Mouse (Mus musculus) hematopoietic stem cell, adult 5-6 weeks (primary cell): ENCODE data around the gene Raf1. TPM values are rescaled to one million over a fixed set of nuclear protein-coding genes. Genes with fewer than 3 reads are reported as not detected.

Experiments used
- ATAC-seq, 2 experiments: fragments of 125-278 bp in 1 of 2; replicated peaks in 1 of 2; 2 replicates each; pipeline ENCODE4 v1.8.0; 2016 to 2017; ENCODE audit warnings: inconsistent platforms in 2 of 2, mild to moderate bottlenecking in 2 of 2, moderate number of reproducible peaks in 2 of 2, low read depth in 1 of 2, moderate TSS enrichment in 1 of 2; ENCODE audit not compliant: low FRiP score in 2 of 2, poor library complexity in 2 of 2, severe bottlenecking in 2 of 2, insufficient read depth in 1 of 2, low TSS enrichment in 1 of 2
- total RNA-seq: library from RNA; stranded (forward); fragments of 172-1452, 232-1000 nt; gene quantifications from 2 replicates; pipeline ENCODE4 v1.2.3, GENCODE M21; 2017

Raf1 gene
- total RNA-seq, 1 experiment from 2014 or later: 90.6 TPM

- ATAC-seq: no peak
Measured at GRCm38 (mm10) chr6:115593252-115593651, 83.2 kb downstream of the Raf1 start.

- no peak for ATAC-seq
Measured at GRCm38 (mm10) chr6:115592458-115592857, 84.0 kb downstream of the Raf1 start, which contains the start of gene Mkrn2os. Mkrn2os (minus strand) TSS chr6:115592576.

DNA sequence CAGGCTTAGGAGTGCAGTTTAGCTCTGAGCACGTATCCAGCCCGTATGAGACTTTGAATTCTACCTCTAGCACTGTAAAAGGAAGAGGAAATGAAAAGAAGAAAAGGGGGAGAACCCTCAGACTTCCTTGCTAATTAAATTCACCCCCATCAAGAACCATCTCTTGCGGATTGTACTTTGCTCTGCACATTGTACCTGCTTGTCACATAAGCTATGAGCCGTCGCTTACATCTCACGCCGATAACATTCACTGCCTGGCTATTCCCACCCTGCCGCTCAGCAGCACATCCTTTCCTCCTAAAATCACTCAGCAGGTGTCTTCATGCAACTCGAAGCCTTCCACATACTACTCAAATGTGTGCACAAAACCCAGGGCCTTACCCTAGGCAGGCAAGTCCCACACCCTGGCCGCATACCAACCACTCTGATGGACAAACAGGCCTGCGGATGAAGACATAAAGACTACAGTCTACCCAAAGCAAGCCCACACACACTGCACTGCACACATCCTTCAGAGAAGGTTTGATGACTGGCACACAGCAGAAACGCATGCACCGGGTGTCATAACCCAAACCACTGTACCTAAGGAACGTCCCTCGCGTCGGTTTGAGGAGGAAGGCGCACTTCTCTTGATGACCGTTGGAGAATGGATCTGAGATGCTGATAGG is 84.6 kb downstream of the Raf1 start:
- no peak for ATAC-seq

- ATAC-seq: no peak
Measured at GRCm38 (mm10) chr6:115586321-115586720, 90.1 kb downstream of the Raf1 start.

- ATAC-seq: no peak
Measured at GRCm38 (mm10) chr6:115584176-115584575, 92.3 kb downstream of the Raf1 start.

- no peak for ATAC-seq
Measured at GRCm38 (mm10) chr6:115583430-115584125, 92.9 kb downstream of the Raf1 start.

- no peak for ATAC-seq
Measured at GRCm38 (mm10) chr6:115582328-115583115, 93.9 kb downstream of the Raf1 start.

DNA sequence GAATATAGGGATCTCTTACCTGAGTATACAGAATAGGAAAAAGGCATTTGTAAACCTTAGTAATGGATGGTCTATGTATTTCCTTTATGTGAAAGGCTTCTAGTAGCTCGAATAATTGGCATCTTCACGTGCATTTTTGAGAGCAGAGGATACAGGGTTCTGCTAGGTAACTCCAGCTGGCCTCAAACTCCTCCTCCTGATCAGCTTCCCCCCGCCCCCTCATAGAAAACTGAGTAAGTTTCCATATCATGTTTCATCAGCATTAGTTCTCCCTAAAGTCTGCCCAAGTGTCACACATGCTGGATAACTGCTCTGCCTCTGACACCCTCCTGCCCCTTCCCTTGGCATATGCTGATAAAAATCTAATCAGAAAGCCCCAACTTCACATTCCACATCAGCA is 95.6 kb downstream of the Raf1 start:
- ATAC-seq: no peak

DNA sequence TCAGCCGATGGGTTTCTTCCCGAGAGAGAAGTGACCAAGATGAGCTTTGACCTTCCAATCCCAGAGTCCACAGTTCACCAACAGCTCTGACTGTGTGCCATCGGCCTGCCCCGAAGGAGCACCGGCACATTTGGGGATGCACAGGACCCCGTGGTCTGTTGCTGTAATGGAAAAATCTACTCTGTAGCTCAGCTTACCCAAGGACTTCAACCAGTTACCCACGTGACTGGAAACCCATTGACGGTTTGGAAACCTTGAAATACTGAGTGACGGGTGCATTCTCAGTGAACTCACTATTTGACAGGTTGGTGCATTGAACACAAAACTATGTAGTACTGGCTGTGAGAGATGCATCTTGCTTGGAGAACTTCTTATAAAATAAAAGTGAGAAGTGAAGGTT is 98.5 kb downstream of the Raf1 start:
- ATAC-seq: no peak

GRCm38 (mm10) chr6:115577407-115577806 is 99.0 kb downstream of the Raf1 start:
- ATAC-seq: no peak

DNA sequence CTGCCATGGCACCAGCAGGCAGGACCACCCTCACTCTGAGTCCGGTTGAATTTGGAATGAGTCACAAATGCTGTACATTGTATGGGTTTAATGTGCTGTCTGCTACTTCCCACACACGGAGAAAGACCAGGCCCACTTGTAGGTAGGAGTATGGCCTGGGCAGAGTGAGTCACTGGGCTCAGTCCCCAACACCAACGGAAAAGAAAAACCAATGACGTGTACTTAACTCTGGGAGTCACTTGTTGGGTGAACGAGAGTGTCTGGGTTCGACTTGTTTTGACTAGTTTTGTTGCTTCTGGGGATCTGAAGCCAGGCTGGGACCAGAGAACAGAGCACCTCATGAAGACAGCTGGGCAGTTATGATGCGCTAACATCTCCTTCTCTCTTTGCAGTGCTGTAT is 102.3 kb downstream of the Raf1 start:
- ATAC-seq: no peak

Other genes starting within 250 kb of the Raf1 start
- gene Tsen2, start 132.0 kb downstream of the Raf1 start, total RNA-seq: 14.7 and 19.9 TPM in 2 replicates
- gene Mkrn2os, start 84.1 kb downstream of the Raf1 start, total RNA-seq: 0.25 TPM in 1 of 2 replicates, not detected in the other
- 19.6 and 22.3 TPM in 2 replicates for gene Mkrn2, start 74.7 kb downstream of the Raf1 start, total RNA-seq
- gene Tmem40, start 85.8 kb upstream of the Raf1 start, total RNA-seq: 20.8 and 62.5 TPM in 2 replicates
- 7.1 and 8.6 TPM in 2 replicates for gene Cand2, start 97.9 kb upstream of the Raf1 start, total RNA-seq
- 6,333 and 6,615 TPM in 2 replicates for gene Rpl32, start 132.1 kb upstream of the Raf1 start, total RNA-seq
- 0.31 TPM in 1 of 2 replicates, not detected in the other for gene Efcab12, start 161.8 kb upstream of the Raf1 start, total RNA-seq
- gene Mbd4, start 176.7 kb upstream of the Raf1 start, total RNA-seq: 24.4 and 27.3 TPM in 2 replicates
- 10.6 and 12.9 TPM in 2 replicates for gene Ift122, start 176.8 kb upstream of the Raf1 start, total RNA-seq